Mouse (Mus musculus) c-Kit-negative CD71-positive TER-119-positive erythroid progenitor cells, embryonic 14.5 days (primary cell): ENCODE results near the gene Ganab.
A peak's percentile ranks its signal among the peaks of the same experiment; 100 is the strongest.
"Not testable (repeated sequence)": the region's sequence is repeated elsewhere in the genome, so short reads cannot be mapped to it uniquely, and the experiment has no call there.

ENCODE experiments used
- DNase-seq: peaks from one replicate; pipeline ENCODE4 v3.0.0-alpha.2; 2013; ENCODE audit warnings: low read depth, low spot score

Ganab gene

GRCm38 (mm10) chr19:8897865-8898495 lies at the start of gene Ganab:
TSS of gene Ganab (plus strand) at chr19:8898071.
- DNase-seq = peak; percentile 95

GRCm38 (mm10) chr19:8848356-8848755 lies 49.5 kb upstream of the Ganab start:
- no peak for DNase-seq

- no peak for DNase-seq
Observed at GRCm38 (mm10) chr19:8850402-8850901, 47.4 kb upstream of the Ganab start, which contains the start of gene Lrrn4cl. TSS of gene Lrrn4cl (plus strand) at chr19:8850768.

GRCm38 (mm10) chr19:8851639-8852038 lies 46.2 kb upstream of the Ganab start:
- no peak for DNase-seq

- DNase-seq = no peak
Observed at GRCm38 (mm10) chr19:8852236-8852928, 45.5 kb upstream of the Ganab start.

GRCm38 (mm10) chr19:8853117-8853516 lies 44.8 kb upstream of the Ganab start:
- DNase-seq = no peak

- DNase-seq = no peak
Observed at GRCm38 (mm10) chr19:8857689-8858088, 40.2 kb upstream of the Ganab start.

GRCm38 (mm10) chr19:8859018-8859417 lies 38.9 kb upstream of the Ganab start:
- no peak for DNase-seq

GRCm38 (mm10) chr19:8864265-8864664 lies 33.6 kb upstream of the Ganab start:
- no peak for DNase-seq

GRCm38 (mm10) chr19:8870381-8870780 lies 27.5 kb upstream of the Ganab start:
- not testable (repeated sequence) for DNase-seq

GRCm38 (mm10) chr19:8870838-8871237 lies 27.0 kb upstream of the Ganab start:
- DNase-seq = peak; percentile 22

- peak; percentile 88 for DNase-seq
Observed at GRCm38 (mm10) chr19:8871267-8872186, 26.3 kb upstream of the Ganab start, which contains the start of gene Ubxn1. TSS of gene Ubxn1 (plus strand) at chr19:8871496.

- peak; percentile 9 for DNase-seq
Observed at GRCm38 (mm10) chr19:8872266-8872840, 25.5 kb upstream of the Ganab start.

- no peak for DNase-seq
Observed at GRCm38 (mm10) chr19:8875031-8875430, 22.8 kb upstream of the Ganab start.

GRCm38 (mm10) chr19:8880311-8881033 lies 17.4 kb upstream of the Ganab start, which contains the start of gene Uqcc3:
TSS of gene Uqcc3 (minus strand) at chr19:8880923.
- DNase-seq = peak; percentile 72

GRCm38 (mm10) chr19:8881034-8881392 lies 16.9 kb upstream of the Ganab start:
- no peak for DNase-seq

GRCm38 (mm10) chr19:8883616-8884015 lies 14.3 kb upstream of the Ganab start, which contains the start of the genes Lbhd1 and Gm49403:
TSS of gene Lbhd1 (plus strand) at chr19:8883732.
TSS of gene Gm49403 (plus strand) at chr19:8883930.
- no peak for DNase-seq

- no peak for DNase-seq
Observed at GRCm38 (mm10) chr19:8886916-8887584, 10.8 kb upstream of the Ganab start.

GRCm38 (mm10) chr19:8887585-8888463 lies 10.0 kb upstream of the Ganab start:
- DNase-seq = peak; percentile 28
